Mouse (Mus musculus): ENCODE data around the gene Ptbp3. TPM values are rescaled to one million over a fixed set of nuclear protein-coding genes. Genes with fewer than 3 reads are reported as not detected.

Gene Ptbp3
- polyA plus RNA-seq, 1 experiment from 2014 or later = 38.2 TPM

DNA sequence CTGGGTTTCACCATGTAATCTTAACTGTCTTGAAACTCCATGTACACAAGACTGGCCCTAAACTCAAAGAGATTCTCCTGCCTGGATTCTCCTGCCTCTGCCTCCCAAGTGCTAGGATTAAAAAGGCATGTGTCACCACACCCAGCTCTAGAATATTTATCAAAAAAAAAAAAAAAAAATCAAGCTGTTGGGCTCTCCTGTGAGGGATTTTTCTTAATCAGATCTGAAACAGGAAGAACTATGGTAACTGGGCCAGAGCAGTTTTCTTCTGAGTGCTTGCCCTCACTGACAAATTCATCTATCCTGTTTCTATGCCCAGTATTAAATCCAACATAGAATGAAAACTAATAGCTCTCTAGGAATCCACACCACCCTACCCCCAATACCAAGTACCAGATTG, 13.5 kb downstream of the Ptbp3 start:
- no peaks in the 10 kb centered on the region for H3K4me1 ChIP-seq (ENCODE audit: insufficient read depth, low read depth, low read length)
- no peak overlapping the region for H3K27ac ChIP-seq (ENCODE audit: low read length)
- no peaks in the 10 kb centered on the region for H3K9me3 ChIP-seq (ENCODE audit: low read length)
- DNase-seq (ENCODE audit: low spot score) (no peak), ATAC-seq (no peak)
- no peak overlapping the region for H3K4me3 ChIP-seq (ENCODE audit: low read depth, low read length)
- TF ChIP-seq EP300 (IDR thresholded peaks at IDR 0.05) = no peak
- TF ChIP-seq CTCF (IDR thresholded peaks at IDR 0.05) = no peak
- no peak overlapping the region for H3K9ac ChIP-seq (replicated peaks; ENCODE audit: low read depth)
- H3K27me3 ChIP-seq (replicated peaks; ENCODE audit: insufficient read depth, low read length) = no peaks in the 10 kb centered on the region
- H3K4me2 ChIP-seq (replicated peaks; ENCODE audit: low read depth, low read length) = no peak overlapping the region
- no peaks in the 10 kb centered on the region for H3K36me3 ChIP-seq (ENCODE audit: insufficient read depth, low read length)

DNA sequence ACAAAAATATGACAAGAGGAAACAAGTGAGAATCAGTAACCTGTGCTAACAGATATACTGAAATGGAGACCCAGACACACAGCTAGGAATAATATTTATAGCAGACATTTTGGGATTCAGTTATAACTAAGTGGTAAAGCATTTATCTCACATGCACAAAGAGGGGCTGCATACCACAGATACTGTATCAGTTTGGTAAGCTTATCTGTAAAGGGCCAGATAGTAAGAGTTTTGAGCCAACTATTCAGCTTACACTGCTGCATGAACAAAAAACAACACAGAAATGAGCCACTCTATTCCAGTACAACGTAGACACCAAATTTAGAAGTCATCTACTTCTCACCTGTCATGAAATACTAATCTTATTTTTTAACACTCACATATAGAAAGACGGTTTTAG, 15.9 kb downstream of the Ptbp3 start:
- Histone ChIP-seq H3K9ac (replicated peaks; ENCODE audit: low read depth) (no peak overlapping the region), H3K36me3 (ENCODE audit: insufficient read depth, low read length) (no peaks in the 10 kb centered on the region), H3K4me2 (replicated peaks; ENCODE audit: low read depth, low read length) (no peak overlapping the region), H3K4me1 (ENCODE audit: insufficient read depth, low read depth, low read length) (no peaks in the 10 kb centered on the region), H3K9me3 (ENCODE audit: low read length) (no peaks in the 10 kb centered on the region), H3K27ac (ENCODE audit: low read length) (no peak overlapping the region), H3K27me3 (replicated peaks; ENCODE audit: insufficient read depth, low read length) (no peaks in the 10 kb centered on the region), H3K4me3 (ENCODE audit: low read depth, low read length) (no peak overlapping the region)
- ATAC-seq (no peak), DNase-seq (ENCODE audit: low spot score) (no peak)
- WGBS = 45% methylated on average over 2 of the region's 2 CpGs
- TF ChIP-seq EP300 (IDR thresholded peaks at IDR 0.05) = no peak
- no peak for TF ChIP-seq CTCF (IDR thresholded peaks at IDR 0.05)

DNA sequence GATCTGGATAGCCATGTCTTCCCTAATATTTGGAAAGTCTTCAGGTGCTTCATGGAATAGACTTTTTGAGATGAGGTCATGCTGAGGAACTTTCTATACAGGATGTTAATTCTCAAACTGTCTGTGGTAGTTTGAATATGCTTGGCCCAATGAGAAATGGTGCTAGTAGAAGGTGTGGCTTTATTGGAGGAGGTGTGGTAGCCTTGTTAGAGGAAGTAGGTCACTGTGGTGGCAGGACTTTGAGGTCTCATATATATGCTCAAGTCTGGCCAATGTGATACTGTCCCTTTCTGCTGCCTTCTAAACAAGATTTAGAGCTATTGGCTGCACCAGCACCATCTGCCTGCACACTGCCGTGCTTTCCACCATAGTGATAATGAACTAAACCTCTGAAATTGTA, 18.0 kb downstream of the Ptbp3 start:
- TF ChIP-seq CTCF (IDR thresholded peaks at IDR 0.05) (no peak), EP300 (IDR thresholded peaks at IDR 0.05) (no peak)
- H3K27me3 ChIP-seq (replicated peaks; ENCODE audit: insufficient read depth, low read length) = no peaks in the 10 kb centered on the region
- WGBS = 100% methylated on average over 1 of the region's 1 CpGs
- ATAC-seq (no peak), DNase-seq (ENCODE audit: low spot score) (peak; percentile 14)
- H3K9ac ChIP-seq (replicated peaks; ENCODE audit: low read depth) = no peak overlapping the region
- H3K4me3 ChIP-seq (ENCODE audit: low read depth, low read length) = no peak overlapping the region
- H3K4me1 ChIP-seq (ENCODE audit: insufficient read depth, low read depth, low read length) = no peaks in the 10 kb centered on the region
- H3K27ac ChIP-seq (ENCODE audit: low read length) = no peak overlapping the region
- H3K36me3 ChIP-seq (ENCODE audit: insufficient read depth, low read length) = no peaks in the 10 kb centered on the region
- H3K4me2 ChIP-seq (replicated peaks; ENCODE audit: low read depth, low read length) = no peak overlapping the region
- no peaks in the 10 kb centered on the region for H3K9me3 ChIP-seq (ENCODE audit: low read length)

DNA sequence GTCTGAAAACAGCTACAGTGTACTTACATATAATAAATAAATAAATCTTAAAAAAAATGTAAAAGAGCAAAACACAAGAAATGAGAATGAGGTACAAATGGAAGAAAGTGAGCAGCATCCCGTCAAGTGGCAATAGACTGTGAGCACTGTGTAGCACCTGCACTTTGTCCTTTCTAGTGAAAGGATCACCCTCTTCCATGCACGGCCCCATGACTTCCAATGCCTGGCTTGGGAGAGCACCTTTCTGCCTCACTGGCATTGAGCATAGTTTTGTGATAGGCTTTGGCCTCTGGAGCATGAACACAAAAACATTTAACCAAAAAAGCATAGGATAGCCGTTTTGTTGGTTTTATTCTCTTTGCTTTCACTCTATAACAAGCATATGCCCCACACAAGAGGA, 21.7 kb downstream of the Ptbp3 start:
- H3K36me3 ChIP-seq (ENCODE audit: insufficient read depth, low read length) = no peaks in the 10 kb centered on the region; the same call in 1 of the 2 replicates
- no peak for DNase-seq (ENCODE audit: low spot score)
- H3K9me3 ChIP-seq (ENCODE audit: low read length) = no peaks in the 10 kb centered on the region
- no peak for ATAC-seq
- no peaks in the 10 kb centered on the region for H3K4me1 ChIP-seq (ENCODE audit: insufficient read depth, low read depth, low read length)
- no peak overlapping the region for H3K27ac ChIP-seq (ENCODE audit: low read length)
- no peaks in the 10 kb centered on the region for H3K27me3 ChIP-seq (replicated peaks; ENCODE audit: insufficient read depth, low read length)
- H3K4me3 ChIP-seq (ENCODE audit: low read depth, low read length) = no peak overlapping the region
- no peak overlapping the region for H3K4me2 ChIP-seq (replicated peaks; ENCODE audit: low read depth, low read length)
- 84% methylated on average over 3 of the region's 3 CpGs for WGBS
- TF ChIP-seq CTCF (IDR thresholded peaks at IDR 0.05) (no peak), EP300 (IDR thresholded peaks at IDR 0.05) (no peak)
- H3K9ac ChIP-seq (replicated peaks; ENCODE audit: low read depth) = no peak overlapping the region

DNA sequence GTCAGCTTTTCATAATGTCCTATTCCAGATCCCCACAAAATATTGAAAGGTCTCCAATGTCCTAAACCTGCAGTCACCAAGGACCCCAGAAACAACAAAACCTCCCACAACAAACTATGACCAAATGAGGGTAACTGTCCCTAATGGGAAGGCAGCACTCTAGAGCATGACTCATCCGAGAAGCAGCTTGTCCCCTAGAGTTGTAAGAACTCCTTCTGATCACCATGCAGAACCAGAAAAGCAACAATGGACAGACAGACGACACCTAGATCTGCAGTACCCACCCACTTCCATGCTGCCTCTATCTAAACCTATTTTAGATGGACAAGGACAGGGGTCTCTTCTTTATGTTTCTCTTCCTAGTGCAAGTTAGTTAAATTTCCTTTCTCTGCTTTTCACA, 22.4 kb downstream of the Ptbp3 start:
- H3K4me2 ChIP-seq (replicated peaks; ENCODE audit: low read depth, low read length) = no peak overlapping the region
- H3K27ac ChIP-seq (ENCODE audit: low read length) = no peak overlapping the region
- H3K9me3 ChIP-seq (ENCODE audit: low read length) = no peaks in the 10 kb centered on the region
- ATAC-seq (no peak), DNase-seq (ENCODE audit: low spot score) (peak; percentile 15)
- no peak overlapping the region for H3K9ac ChIP-seq (replicated peaks; ENCODE audit: low read depth)
- H3K4me1 ChIP-seq (ENCODE audit: insufficient read depth, low read depth, low read length) = no peaks in the 10 kb centered on the region
- no peaks in the 10 kb centered on the region for H3K27me3 ChIP-seq (replicated peaks; ENCODE audit: insufficient read depth, low read length)
- no peak for TF ChIP-seq CTCF (IDR thresholded peaks at IDR 0.05)
- TF ChIP-seq EP300 (IDR thresholded peaks at IDR 0.05) = no peak
- no peaks in the 10 kb centered on the region; the same call in 1 of the 2 replicates for H3K36me3 ChIP-seq (ENCODE audit: insufficient read depth, low read length)
- no peak overlapping the region for H3K4me3 ChIP-seq (ENCODE audit: low read depth, low read length)
- WGBS = 42% methylated on average over 2 of the region's 2 CpGs

DNA sequence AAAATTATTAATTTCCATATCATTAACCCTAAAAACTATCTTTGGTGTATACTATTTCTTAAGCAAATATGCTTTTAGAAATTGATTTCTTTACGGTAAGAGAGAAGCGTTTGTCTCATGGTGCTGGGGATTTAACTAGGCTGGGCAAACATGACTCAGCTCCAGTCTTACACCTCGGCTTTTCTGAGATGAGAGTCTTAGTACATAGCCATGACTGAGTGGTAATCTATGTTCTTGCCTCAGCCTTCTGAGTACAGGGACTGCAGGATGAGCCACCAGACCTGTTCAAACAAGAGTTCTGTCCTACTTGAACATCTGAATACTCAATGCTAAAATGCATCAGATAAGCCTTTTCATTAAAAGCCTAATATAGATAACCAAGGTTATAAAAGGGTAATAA, 24.3 kb downstream of the Ptbp3 start:
- H3K9me3 ChIP-seq (ENCODE audit: low read length) = no peaks in the 10 kb centered on the region
- no peaks in the 10 kb centered on the region; the same call in 1 of the 2 replicates for H3K36me3 ChIP-seq (ENCODE audit: insufficient read depth, low read length)
- ATAC-seq = no peak
- no peak overlapping the region for H3K4me2 ChIP-seq (replicated peaks; ENCODE audit: low read depth, low read length)
- WGBS = 60% methylated on average over 3 of the region's 3 CpGs
- H3K27ac ChIP-seq (ENCODE audit: low read length) = no peak overlapping the region
- DNase-seq (ENCODE audit: low spot score) = peak; percentile 19
- H3K9ac ChIP-seq (replicated peaks; ENCODE audit: low read depth) = no peak overlapping the region
- H3K4me1 ChIP-seq (ENCODE audit: insufficient read depth, low read depth, low read length) = no peaks in the 10 kb centered on the region
- H3K4me3 ChIP-seq (ENCODE audit: low read depth, low read length) = no peak overlapping the region
- no peak for TF ChIP-seq CTCF (IDR thresholded peaks at IDR 0.05)
- TF ChIP-seq EP300 (IDR thresholded peaks at IDR 0.05) = no peak
- no peaks in the 10 kb centered on the region for H3K27me3 ChIP-seq (replicated peaks; ENCODE audit: insufficient read depth, low read length)

DNA sequence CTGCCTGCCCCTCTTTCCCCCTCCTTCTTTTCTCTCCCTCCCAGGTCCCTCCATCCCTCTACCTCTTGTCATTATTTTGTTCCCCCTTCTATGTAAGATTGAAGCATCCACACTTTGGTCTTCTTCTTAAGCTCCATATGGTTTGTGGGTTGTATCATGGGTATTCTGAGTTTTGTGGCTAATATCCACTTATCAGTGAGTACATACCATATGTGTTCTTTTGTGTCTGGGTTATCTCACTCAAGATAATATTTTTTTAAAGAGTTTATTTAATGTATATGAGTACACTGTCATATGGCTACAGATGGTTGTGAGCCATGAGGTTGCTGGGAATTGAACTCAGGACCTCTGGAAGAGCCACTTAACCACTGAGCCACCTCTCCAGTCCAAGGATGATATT, 38.8 kb downstream of the Ptbp3 start:
- DNase-seq (ENCODE audit: low spot score) = no peak
- H3K9ac ChIP-seq (replicated peaks; ENCODE audit: low read depth) = no peak overlapping the region
- no peak for ATAC-seq
- TF ChIP-seq CTCF (IDR thresholded peaks at IDR 0.05) (no peak), EP300 (IDR thresholded peaks at IDR 0.05) (no peak)
- H3K9me3 ChIP-seq (ENCODE audit: low read length) = no peaks in the 10 kb centered on the region
- no peaks in the 10 kb centered on the region for H3K4me1 ChIP-seq (ENCODE audit: insufficient read depth, low read depth, low read length)
- H3K4me3 ChIP-seq (ENCODE audit: low read depth, low read length) = no peak overlapping the region
- peaks cover 6% of the 10 kb centered on the region; the same call in 1 of the 2 replicates for H3K36me3 ChIP-seq (ENCODE audit: insufficient read depth, low read length)
- H3K4me2 ChIP-seq (replicated peaks; ENCODE audit: low read depth, low read length) = no peak overlapping the region
- H3K27me3 ChIP-seq (replicated peaks; ENCODE audit: insufficient read depth, low read length) = no peaks in the 10 kb centered on the region
- H3K27ac ChIP-seq (ENCODE audit: low read length) = no peak overlapping the region
